Mouse (Mus musculus) CD4-positive, CD25-positive, alpha-beta regulatory T cell, adult 4 months (primary cell): ENCODE measurements around the gene Fbxl16. TPM values are rescaled to one million over a fixed set of nuclear protein-coding genes. Genes with fewer than 3 reads are reported as not detected.

ENCODE experiments used
- ATAC-seq: one replicate; pipeline ENCODE4 v1.8.0; 2017
- polyA plus RNA-seq, 2 experiments: library from polyadenylated mRNA; unstranded; fragments of 100-300 nt; shearing (Covaris generic); gene quantifications; one replicate each; pipeline ENCODE4 v1.2.1; 2017

Gene Fbxl16
- polyA plus RNA-seq, 2 experiments from 2014 or later: not detected

GRCm38 (mm10) chr17:25843636-25844395 lies 34.9 kb downstream of the Fbxl16 start:
- ATAC-seq: no peak

GRCm38 (mm10) chr17:25844396-25844901 lies 35.6 kb downstream of the Fbxl16 start, which contains the start of gene Rhot2:
Gene Rhot2, minus strand, starts transcription at chr17:25844851.
- ATAC-seq: peak; percentile 99

GRCm38 (mm10) chr17:25860229-25860628 lies 51.3 kb downstream of the Fbxl16 start:
- ATAC-seq: no peak

- ATAC-seq: peak; percentile 99
Measured at GRCm38 (mm10) chr17:25860832-25861703, 52.2 kb downstream of the Fbxl16 start, which contains the start of gene Wdr90. Gene Wdr90, minus strand, starts transcription at chr17:25861501.

- ATAC-seq: peak; percentile 9
Measured at GRCm38 (mm10) chr17:25861704-25862612, 53.1 kb downstream of the Fbxl16 start.

- no peak for ATAC-seq
Measured at GRCm38 (mm10) chr17:25863681-25864080, 54.8 kb downstream of the Fbxl16 start.

- ATAC-seq: no peak
Measured at GRCm38 (mm10) chr17:25864311-25864710, 55.4 kb downstream of the Fbxl16 start.

- ATAC-seq: no peak
Measured at GRCm38 (mm10) chr17:25865288-25865687, 56.4 kb downstream of the Fbxl16 start.

- ATAC-seq: no peak
Measured at GRCm38 (mm10) chr17:25866172-25866571, 57.3 kb downstream of the Fbxl16 start.

GRCm38 (mm10) chr17:25867509-25867835 lies 58.6 kb downstream of the Fbxl16 start:
- ATAC-seq: peak; percentile 38

GRCm38 (mm10) chr17:25867836-25868600 lies 59.1 kb downstream of the Fbxl16 start:
- peak; percentile 22 for ATAC-seq

GRCm38 (mm10) chr17:25868601-25869191 lies 59.8 kb downstream of the Fbxl16 start, which contains the start of gene Mcrip2:
Gene Mcrip2, minus strand, starts transcription at chr17:25868764.
- peak; percentile 80 for ATAC-seq

GRCm38 (mm10) chr17:25869498-25869897 lies 60.6 kb downstream of the Fbxl16 start:
- ATAC-seq: no peak

GRCm38 (mm10) chr17:25869954-25870353 lies 61.1 kb downstream of the Fbxl16 start:
- no peak for ATAC-seq

Other genes starting within 250 kb of the Fbxl16 start
- not detected for gene Sox8, start 238.4 kb upstream of the Fbxl16 start, polyA plus RNA-seq
- 10 to 100 TPM; 22.0 to 26.0 TPM for gene Lmf1, start 230.0 kb upstream of the Fbxl16 start, polyA plus RNA-seq
- gene Gng13, start 91.9 kb upstream of the Fbxl16 start, polyA plus RNA-seq: not detected
- 1 to 10 TPM; 3.5 to 5.9 TPM for gene Chtf18, start 81.7 kb upstream of the Fbxl16 start, polyA plus RNA-seq
- 10 to 100 TPM; 12.8 to 16.8 TPM for gene Rpusd1, start 81.4 kb upstream of the Fbxl16 start, polyA plus RNA-seq
- not detected for gene Mslnl, start 73.0 kb upstream of the Fbxl16 start, polyA plus RNA-seq
- not detected for gene Msln, start 54.7 kb upstream of the Fbxl16 start, polyA plus RNA-seq
- gene Narfl, start 35.3 kb upstream of the Fbxl16 start, polyA plus RNA-seq: 10 to 100 TPM; 21.4 to 29.8 TPM
- gene Haghl, start 23.4 kb upstream of the Fbxl16 start, polyA plus RNA-seq: 10 to 100 TPM; 26.8 to 37.4 TPM
- 1 to 10 TPM in 1 of 2 experiments, under 1 TPM in 1; 0.28 to 1.4 TPM for gene Ccdc78, start 22.5 kb upstream of the Fbxl16 start, polyA plus RNA-seq
- gene Fam173a, start 16.2 kb upstream of the Fbxl16 start, polyA plus RNA-seq: 100 to 1,000 TPM; 192 to 257 TPM
- gene AC134908.4, start 13.4 kb upstream of the Fbxl16 start, polyA plus RNA-seq: not detected
- 1 to 10 TPM; 3.6 to 7.0 TPM for gene Metrn, start 11.9 kb upstream of the Fbxl16 start, polyA plus RNA-seq
- gene Wdr24, start 14.5 kb downstream of the Fbxl16 start, polyA plus RNA-seq: 10 to 100 TPM; 19.4 to 53.9 TPM
- 10 to 100 TPM; 22.2 to 42.8 TPM for gene Jmjd8, start 19.8 kb downstream of the Fbxl16 start, polyA plus RNA-seq
- 10 to 100 TPM; 75.1 to 75.2 TPM for gene Stub1, start 24.3 kb downstream of the Fbxl16 start, polyA plus RNA-seq
- not detected for gene Rhbdl1, start 28.2 kb downstream of the Fbxl16 start, polyA plus RNA-seq
- 1 to 10 TPM in 1 of 2 experiments, under 1 TPM in 1; 0.79 to 1.7 TPM for gene Gm20683, start 32.7 kb downstream of the Fbxl16 start, polyA plus RNA-seq
- 10 to 100 TPM; 19.1 to 47.0 TPM for gene Rhot2, start 35.8 kb downstream of the Fbxl16 start, polyA plus RNA-seq
- 1 to 10 TPM; 3.4 to 6.8 TPM for gene Wdr90, start 52.4 kb downstream of the Fbxl16 start, polyA plus RNA-seq
- 1 to 10 TPM; 2.7 to 5.5 TPM for gene Mcrip2, start 59.7 kb downstream of the Fbxl16 start, polyA plus RNA-seq
- 100 to 1,000 TPM in 1 of 2 experiments, 10 to 100 TPM in 1; 82.7 to 124 TPM for gene Mettl26, start 66.0 kb downstream of the Fbxl16 start, polyA plus RNA-seq
- gene Wfikkn1, start 71.8 kb downstream of the Fbxl16 start, polyA plus RNA-seq: 1 to 10 TPM in 1 of 2 experiments, under 1 TPM in 1; 0.94 to 1.3 TPM
- gene Rab40c, start 110.6 kb downstream of the Fbxl16 start, polyA plus RNA-seq: 1 to 10 TPM; 6.6 to 7.3 TPM
- gene Pigq, start 135.9 kb downstream of the Fbxl16 start, polyA plus RNA-seq: 10 to 100 TPM; 27.8 to 49.3 TPM
- not detected for gene Nhlrc4, start 135.9 kb downstream of the Fbxl16 start, polyA plus RNA-seq
- gene A930017K11Rik, start 143.5 kb downstream of the Fbxl16 start, polyA plus RNA-seq: not detected
- 1 to 10 TPM; 5.3 to 6.6 TPM for gene Capn15, start 176.7 kb downstream of the Fbxl16 start, polyA plus RNA-seq